Mouse (Mus musculus): ENCODE measurements around the gene Pofut1. TPM values are rescaled to one million over a fixed set of nuclear protein-coding genes. Genes with fewer than 3 reads are reported as not detected.

Pofut1 gene
- 3.9 and 4.9 TPM in 2 replicates for polyA plus RNA-seq (2015; fragmentation: Nextera tagmentation; extraction: Ambion mirVana)

- Histone ChIP-seq H3K9me3 (replicated peaks) (no peaks in the 10 kb centered on the region), H3K27me3 (no peaks in the 10 kb centered on the region), H3K9ac (peak within 1 kb of the TSS; percentile 100), H3K4me3 (peak within 1 kb of the TSS; percentile 97), H3K36me3 (peaks cover 5% of the 10 kb centered on the region; the same call in 1 of the 2 replicates), H3K4me1 (replicated peaks) (peaks cover 44% of the 10 kb centered on the region), H3K27ac (peak within 1 kb of the TSS; percentile 96), H3K4me2 (peak within 1 kb of the TSS; percentile 83)
- ATAC-seq (replicated peaks; ENCODE audit: insufficient number of reproducible peaks, insufficient read depth, low FRiP score, low read depth), result peak; percentile 97
- under 1% methylated on average over 67 of the region's 72 CpGs for WGBS
Measured at GRCm38 (mm10) chr2:153241250-153242014, at the start of gene Pofut1, which contains the start of gene Plagl2. Gene Pofut1 (plus strand): TSS chr2:153241533. Gene Plagl2 (minus strand): TSS chr2:153241426.

- Histone ChIP-seq H3K27ac (no peak overlapping the region), H3K4me3 (no peak overlapping the region), H3K27me3 (no peaks in the 10 kb centered on the region), H3K9me3 (replicated peaks) (no peaks in the 10 kb centered on the region), H3K36me3 (peaks cover 81% of the 10 kb centered on the region), H3K4me2 (no peak overlapping the region), H3K9ac (no peak overlapping the region), H3K4me1 (replicated peaks) (peaks cover 8% of the 10 kb centered on the region)
- WGBS, result 91% methylated on average over 3 of the region's 3 CpGs
- ATAC-seq (replicated peaks; ENCODE audit: insufficient number of reproducible peaks, insufficient read depth, low FRiP score, low read depth), result no peak
Measured at GRCm38 (mm10) chr2:153194255-153194654, 47.1 kb upstream of the Pofut1 start.

- Histone ChIP-seq H3K4me2 (no peak overlapping the region), H3K9ac (no peak overlapping the region), H3K4me3 (no peak overlapping the region), H3K9me3 (replicated peaks) (no peaks in the 10 kb centered on the region), H3K27me3 (no peaks in the 10 kb centered on the region), H3K4me1 (replicated peaks) (peaks cover 8% of the 10 kb centered on the region), H3K27ac (no peak overlapping the region), H3K36me3 (peaks cover 73% of the 10 kb centered on the region)
- peak; percentile 50; the same call in 1 of the 2 replicates for ATAC-seq (replicated peaks; ENCODE audit: insufficient number of reproducible peaks, insufficient read depth, low FRiP score, low read depth)
- 29% methylated on average over 5 of the region's 5 CpGs for WGBS
Measured at GRCm38 (mm10) chr2:153198485-153198884, 42.8 kb upstream of the Pofut1 start.

- Histone ChIP-seq H3K27ac (no peak overlapping the region), H3K4me1 (replicated peaks) (peaks cover 8% of the 10 kb centered on the region), H3K36me3 (peaks cover 70% of the 10 kb centered on the region), H3K4me2 (no peak overlapping the region), H3K9me3 (replicated peaks) (no peaks in the 10 kb centered on the region), H3K4me3 (no peak overlapping the region), H3K27me3 (no peaks in the 10 kb centered on the region), H3K9ac (no peak overlapping the region)
- 75% methylated on average over 2 of the region's 2 CpGs for WGBS
- no peak for ATAC-seq (replicated peaks; ENCODE audit: insufficient number of reproducible peaks, insufficient read depth, low FRiP score, low read depth)
Measured at GRCm38 (mm10) chr2:153199114-153199513, 42.2 kb upstream of the Pofut1 start.

GRCm38 (mm10) chr2:153202766-153203165, 38.6 kb upstream of the Pofut1 start:
- Histone ChIP-seq H3K9me3 (replicated peaks) (no peaks in the 10 kb centered on the region), H3K36me3 (peaks cover 69% of the 10 kb centered on the region), H3K27me3 (no peaks in the 10 kb centered on the region), H3K4me3 (no peak overlapping the region), H3K27ac (no peak overlapping the region), H3K4me2 (no peak overlapping the region), H3K9ac (no peak overlapping the region), H3K4me1 (replicated peaks) (peaks cover 8% of the 10 kb centered on the region)
- WGBS, result 82% methylated on average over 1 of the region's 1 CpGs
- no peak for ATAC-seq (replicated peaks; ENCODE audit: insufficient number of reproducible peaks, insufficient read depth, low FRiP score, low read depth)

- H3K4me2 ChIP-seq, result no peak overlapping the region
- H3K27me3 ChIP-seq, result no peaks in the 10 kb centered on the region
- H3K9ac ChIP-seq, result no peak overlapping the region
- H3K4me1 ChIP-seq (replicated peaks), result no peaks in the 10 kb centered on the region
- H3K27ac ChIP-seq, result no peak overlapping the region
- ATAC-seq (replicated peaks; ENCODE audit: insufficient number of reproducible peaks, insufficient read depth, low FRiP score, low read depth), result no peak
- H3K4me3 ChIP-seq, result no peak overlapping the region
- peaks cover 52% of the 10 kb centered on the region for H3K36me3 ChIP-seq
- no peaks in the 10 kb centered on the region for H3K9me3 ChIP-seq (replicated peaks)
- WGBS, result 83% methylated on average over 2 of the region's 2 CpGs
Measured at GRCm38 (mm10) chr2:153208149-153208548, 33.2 kb upstream of the Pofut1 start.

GRCm38 (mm10) chr2:153209286-153209685, 32.0 kb upstream of the Pofut1 start:
- no peak overlapping the region for H3K9ac ChIP-seq
- no peak overlapping the region for H3K4me3 ChIP-seq
- 89% methylated on average over 5 of the region's 5 CpGs for WGBS
- no peak for ATAC-seq (replicated peaks; ENCODE audit: insufficient number of reproducible peaks, insufficient read depth, low FRiP score, low read depth)
- no peaks in the 10 kb centered on the region for H3K27me3 ChIP-seq
- no peak overlapping the region for H3K4me2 ChIP-seq
- no peak overlapping the region for H3K27ac ChIP-seq
- peaks cover under 1% of the 10 kb centered on the region; the same call in 1 of the 2 replicates for H3K4me1 ChIP-seq (replicated peaks)
- no peaks in the 10 kb centered on the region for H3K9me3 ChIP-seq (replicated peaks)
- H3K36me3 ChIP-seq, result peaks cover 51% of the 10 kb centered on the region

- Histone ChIP-seq H3K4me2 (no peak overlapping the region), H3K4me1 (replicated peaks) (peaks cover 12% of the 10 kb centered on the region), H3K27me3 (no peaks in the 10 kb centered on the region), H3K27ac (no peak overlapping the region), H3K36me3 (peaks cover 33% of the 10 kb centered on the region), H3K9me3 (replicated peaks) (no peaks in the 10 kb centered on the region), H3K9ac (no peak overlapping the region), H3K4me3 (no peak overlapping the region)
- ATAC-seq (replicated peaks; ENCODE audit: insufficient number of reproducible peaks, insufficient read depth, low FRiP score, low read depth), result no peak
- WGBS, result 84% methylated on average over 5 of the region's 5 CpGs
Measured at GRCm38 (mm10) chr2:153211451-153211850, 29.9 kb upstream of the Pofut1 start.

GRCm38 (mm10) chr2:153213351-153213750, 28.0 kb upstream of the Pofut1 start:
- no peak overlapping the region for H3K4me3 ChIP-seq
- peaks cover 12% of the 10 kb centered on the region for H3K4me1 ChIP-seq (replicated peaks)
- no peak for ATAC-seq (replicated peaks; ENCODE audit: insufficient number of reproducible peaks, insufficient read depth, low FRiP score, low read depth)
- H3K4me2 ChIP-seq, result no peak overlapping the region
- H3K27me3 ChIP-seq, result no peaks in the 10 kb centered on the region
- 89% methylated on average over 4 of the region's 4 CpGs for WGBS
- no peak overlapping the region for H3K9ac ChIP-seq
- peaks cover 19% of the 10 kb centered on the region for H3K36me3 ChIP-seq
- no peaks in the 10 kb centered on the region for H3K9me3 ChIP-seq (replicated peaks)
- no peak overlapping the region for H3K27ac ChIP-seq

GRCm38 (mm10) chr2:153214771-153215259, 26.5 kb upstream of the Pofut1 start:
- H3K36me3 ChIP-seq, result peaks cover 7% of the 10 kb centered on the region
- H3K4me3 ChIP-seq, result no peak overlapping the region
- no peak overlapping the region for H3K4me2 ChIP-seq
- no peaks in the 10 kb centered on the region for H3K9me3 ChIP-seq (replicated peaks)
- WGBS, result 34% methylated on average over 6 of the region's 6 CpGs
- ATAC-seq (replicated peaks; ENCODE audit: insufficient number of reproducible peaks, insufficient read depth, low FRiP score, low read depth), result peak; percentile 39; the same call in 1 of the 2 replicates
- no peak overlapping the region for H3K9ac ChIP-seq
- H3K27ac ChIP-seq, result peak overlapping the region; percentile 31; the same call in 1 of the 2 replicates
- H3K27me3 ChIP-seq, result no peaks in the 10 kb centered on the region
- H3K4me1 ChIP-seq (replicated peaks), result peaks cover 12% of the 10 kb centered on the region

GRCm38 (mm10) chr2:153215421-153215820, 25.9 kb upstream of the Pofut1 start:
- ATAC-seq (replicated peaks; ENCODE audit: insufficient number of reproducible peaks, insufficient read depth, low FRiP score, low read depth), result no peak
- Histone ChIP-seq H3K27me3 (no peaks in the 10 kb centered on the region), H3K4me2 (no peak overlapping the region), H3K27ac (0 out of 2 replicates have a peak overlapping the region, but pooled peaks have one; percentile 31), H3K4me3 (no peak overlapping the region), H3K9ac (no peak overlapping the region), H3K4me1 (replicated peaks) (peaks cover 12% of the 10 kb centered on the region), H3K36me3 (0 out of 2 replicates have a peak, but pooled peaks cover 2% of the 10 kb centered on the region), H3K9me3 (replicated peaks) (no peaks in the 10 kb centered on the region)
- 61% methylated on average over 4 of the region's 4 CpGs for WGBS

Measured in heart, embryonic 15.5 days (tissue).